ENCODE assay signal across 8 mouse cellular contexts in genomic region chr8:46185361-46185760, GRCm38 (mm10). TPM values are rescaled to one million over a fixed set of nuclear protein-coding genes. Genes with fewer than 3 reads are reported as not detected.
DNase-seq lines count a peak whose midpoint lies in the region; ATAC-seq and TF ChIP-seq lines count a peak whose summit lies in the region.

No protein-coding gene starts in this region.

- H3K4me3 ChIP-seq in lung, adult 2 months (replicated peaks; ENCODE audit: extremely low read depth, low read depth, low read length), result no peak overlapping the region

- peak; percentile 92 for ATAC-seq in frontal cortex, adult (ENCODE audit: low TSS enrichment)

- no peak for TF ChIP-seq POLR2A in lung, adult 2 months (IDR thresholded peaks at IDR 0.05; ENCODE audit: borderline replicate concordance, extremely low read depth, low read depth, low read length)

- peak; percentile 27; the same call in 1 of the 2 replicates for TF ChIP-seq CTCF in lung, adult 2 months (IDR thresholded peaks at IDR 0.05; ENCODE audit: insufficient read depth, low read length)

- no peak for DNase-seq in frontal cortex, postnatal 25 days (ENCODE audit: low spot score in 2 of 2)
- peak; percentile 83 for DNase-seq in testis, postnatal 10 days (ENCODE audit: low spot score)
- DNase-seq in testis, postnatal 14 days (ENCODE audit: low spot score), result no peak
- peak; percentile 80 to 84 for DNase-seq in cerebellum, postnatal 10 days
- DNase-seq in heart, postnatal 4 days, result peak; percentile 79
- DNase-seq in lung, adult 2 months, result peak; percentile 39
- peak; percentile 11 to 35 for DNase-seq in spleen, postnatal 14 days (ENCODE audit: low spot score in 2 of 2)

- H3K4me1 ChIP-seq in lung, adult 2 months (ENCODE audit: control insufficient read depth, insufficient read depth, low read length), result peaks cover 2% of the 10 kb centered on the region; the same call in 1 of the 2 replicates

- WGBS in lung, adult 2 months, result 7% methylated on average over 2 of the region's 2 CpGs

RNA-seq across cellular contexts. Expression of gene Slc25a4, which starts 25.7 kb away (rescaled TPM):
- 1,000 to 10,000 TPM; 3,101 to 3,310 TPM for total RNA-seq in heart, postnatal 4 days (2021)
- 293 and 360 TPM in 2 replicates for polyA plus RNA-seq in lung, adult 2 months (2012; rRNA removed)

RNA-seq across cellular contexts. Expression of gene Snx25, which starts 33.4 kb away (rescaled TPM):
- total RNA-seq in heart, postnatal 4 days (2021), result 10 to 100 TPM; 12.2 to 12.7 TPM
- 17.5 and 23.7 TPM in 2 replicates for polyA plus RNA-seq in lung, adult 2 months (2012; rRNA removed)

RNA-seq across cellular contexts. Expression of gene Cfap97, which starts 33.8 kb away (rescaled TPM):
- total RNA-seq in heart, postnatal 4 days (2021), result 10 to 100 TPM; 14.1 to 15.2 TPM
- 3.9 and 6.7 TPM in 2 replicates for polyA plus RNA-seq in lung, adult 2 months (2012; rRNA removed)

Comparison
In these comparisons a context has a peak if more than half of its experiments do, and no peak if none do; other contexts are left out.
1. DNase-seq: peak in testis, postnatal 10 days (single experiment), cerebellum, postnatal 10 days (2 of 2), heart, postnatal 4 days (single experiment), lung, adult 2 months (single experiment) and spleen, postnatal 14 days (2 of 2); none in frontal cortex, postnatal 25 days (0 of 2) and testis, postnatal 14 days (single experiment).